Mouse (Mus musculus) forebrain, embryonic 14.5 days (tissue): ENCODE data around the gene Homer2. TPM values are rescaled to one million over a fixed set of nuclear protein-coding genes. Genes with fewer than 3 reads are reported as not detected.

Source experiments
- ATAC-seq: fragments of 200-750 bp; cut with Nextera tagmentation; 2 replicates; pipeline ENCODE4 v1.8.0; 2017; ENCODE audit warnings: mild to moderate bottlenecking, moderate library complexity
- DNase-seq: peaks from one replicate; pipeline ENCODE4 v3.0.0-alpha.2; 2015; ENCODE audit warnings: low spot score
- H3K27ac ChIP-seq: fragments of 300-500 bp; sonication (generic); 2 replicates; pipeline ENCODE4 v1.5.1; 2014; ENCODE audit warnings: low read depth, mild to moderate bottlenecking, control low read depth, low read length, moderate library complexity
- H3K27me3 ChIP-seq: fragments of 300-500 bp; sonication (generic); replicated peaks from 2 replicates; pipeline ENCODE4 v1.6.1; 2014; ENCODE audit warnings: low read length, control low read depth, mixed read lengths; ENCODE audit not compliant: control insufficient read depth, insufficient read depth
- H3K36me3 ChIP-seq: fragments of 300-500 bp; sonication (generic); 2 replicates; pipeline ENCODE4 v1.6.1; 2014; ENCODE audit warnings: low read length, control low read depth; ENCODE audit not compliant: control insufficient read depth, insufficient read depth
- H3K4me1 ChIP-seq: fragments of 300-500 bp; sonication (generic); 2 replicates; pipeline ENCODE4 v1.6.1; 2014; ENCODE audit warnings: antibody characterized with exemption, low read length, control low read depth; ENCODE audit not compliant: control insufficient read depth, insufficient read depth
- H3K4me2 ChIP-seq: fragments of 300-500 bp; sonication (generic); 2 replicates; pipeline ENCODE4 v1.6.1; 2014; ENCODE audit warnings: mild to moderate bottlenecking, control low read depth, low read length
- H3K4me3 ChIP-seq: fragments of 300-500 bp; sonication (generic); 2 replicates; pipeline ENCODE4 v1.5.1; 2014; ENCODE audit warnings: low read depth, low read length, control low read depth
- H3K9ac ChIP-seq: fragments of 300-500 bp; sonication (generic); 2 replicates; pipeline ENCODE4 v1.6.1; 2014; ENCODE audit warnings: mild to moderate bottlenecking, low read length, control low read depth, moderate library complexity
- H3K9me3 ChIP-seq: fragments of 300-500 bp; sonication (generic); replicated peaks from 2 replicates; pipeline ENCODE4 v1.6.1; 2016; ENCODE audit warnings: low read length, control low read depth, mixed read lengths; ENCODE audit not compliant: control insufficient read depth
- WGBS: fragments of 180-500 bp; shearing (Covaris S2); extraction: QIAGEN DNeasy Blood & Tissue Kit; methylation state at CpG from one replicate; pipeline ENCODE4 v1.1.7; 2014; 5-methylcytosine and 5-hydroxymethylcytosine counted together
- polyA plus RNA-seq: library from polyadenylated mRNA; unstranded; fragments of >200 nt; fragmentation: Nextera tagmentation; extraction: Ambion mirVana; gene quantifications from 2 replicates; pipeline ENCODE4 v1.2.1, GENCODE M21; 2014

Gene Homer2
- polyA plus RNA-seq, 1 experiment from 2014 or later: 16.6 TPM

DNA sequence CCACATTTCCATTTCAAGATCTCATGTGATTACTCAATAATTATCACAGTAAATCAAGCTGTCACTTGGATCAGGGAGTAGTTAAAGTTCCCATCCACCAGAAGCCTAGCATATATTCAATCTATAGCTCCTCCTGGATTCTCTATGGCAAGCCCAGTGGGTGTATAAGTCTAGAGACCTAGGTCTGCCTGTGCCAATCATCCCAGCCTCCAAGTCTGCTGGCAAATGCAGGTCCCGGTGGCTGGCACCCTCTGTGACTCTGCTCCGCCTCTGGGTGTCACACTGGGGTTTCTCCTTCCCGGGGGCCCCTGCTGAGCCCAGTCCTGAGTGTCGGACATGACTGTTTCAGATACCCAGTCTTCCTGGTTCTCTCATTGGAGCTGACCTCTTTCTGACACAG, 84.5 kb downstream of the Homer2 start:
- H3K36me3 ChIP-seq: no peaks in the 10 kb centered on the region
- no peaks in the 10 kb centered on the region for H3K27me3 ChIP-seq
- no peak overlapping the region for H3K27ac ChIP-seq
- WGBS: 72% methylated on average over 4 of the region's 4 CpGs
- ATAC-seq (no peak), DNase-seq (no peak)
- no peak overlapping the region for H3K4me2 ChIP-seq
- no peak overlapping the region for H3K9ac ChIP-seq
- 0 out of 2 replicates have a peak, but pooled peaks cover 3% of the 10 kb centered on the region for H3K9me3 ChIP-seq
- no peaks in the 10 kb centered on the region for H3K4me1 ChIP-seq
- no peak overlapping the region for H3K4me3 ChIP-seq

DNA sequence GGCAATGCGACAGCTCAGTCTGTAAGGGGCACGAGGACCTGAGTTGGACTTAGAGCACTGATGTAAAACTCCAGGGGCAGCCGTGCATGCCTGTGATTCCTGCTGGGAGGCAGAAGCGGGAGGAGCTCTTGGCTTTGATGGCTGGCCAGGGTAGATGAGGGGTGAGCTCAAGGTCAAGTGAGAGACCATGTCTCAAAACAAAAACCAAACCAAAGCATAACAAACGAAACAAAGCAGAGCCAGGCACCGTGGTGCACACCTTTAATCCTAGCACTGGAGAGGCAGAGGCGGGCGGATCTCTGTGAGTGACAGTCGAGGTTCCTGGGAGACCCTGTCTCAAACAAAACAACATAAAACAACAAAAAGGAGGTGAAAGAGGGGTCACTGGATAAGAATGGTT, 92.3 kb downstream of the Homer2 start:
- H3K4me3 ChIP-seq: no peak overlapping the region
- no peak for DNase-seq
- H3K4me2 ChIP-seq: no peak overlapping the region
- H3K9ac ChIP-seq: no peak overlapping the region
- no peaks in the 10 kb centered on the region for H3K9me3 ChIP-seq
- WGBS: 82% methylated on average over 9 of the region's 9 CpGs
- 0 out of 2 replicates have a peak, but pooled peaks cover 3% of the 10 kb centered on the region for H3K36me3 ChIP-seq
- no peaks in the 10 kb centered on the region for H3K4me1 ChIP-seq
- no peak for ATAC-seq
- no peaks in the 10 kb centered on the region for H3K27me3 ChIP-seq
- H3K27ac ChIP-seq: no peak overlapping the region

DNA sequence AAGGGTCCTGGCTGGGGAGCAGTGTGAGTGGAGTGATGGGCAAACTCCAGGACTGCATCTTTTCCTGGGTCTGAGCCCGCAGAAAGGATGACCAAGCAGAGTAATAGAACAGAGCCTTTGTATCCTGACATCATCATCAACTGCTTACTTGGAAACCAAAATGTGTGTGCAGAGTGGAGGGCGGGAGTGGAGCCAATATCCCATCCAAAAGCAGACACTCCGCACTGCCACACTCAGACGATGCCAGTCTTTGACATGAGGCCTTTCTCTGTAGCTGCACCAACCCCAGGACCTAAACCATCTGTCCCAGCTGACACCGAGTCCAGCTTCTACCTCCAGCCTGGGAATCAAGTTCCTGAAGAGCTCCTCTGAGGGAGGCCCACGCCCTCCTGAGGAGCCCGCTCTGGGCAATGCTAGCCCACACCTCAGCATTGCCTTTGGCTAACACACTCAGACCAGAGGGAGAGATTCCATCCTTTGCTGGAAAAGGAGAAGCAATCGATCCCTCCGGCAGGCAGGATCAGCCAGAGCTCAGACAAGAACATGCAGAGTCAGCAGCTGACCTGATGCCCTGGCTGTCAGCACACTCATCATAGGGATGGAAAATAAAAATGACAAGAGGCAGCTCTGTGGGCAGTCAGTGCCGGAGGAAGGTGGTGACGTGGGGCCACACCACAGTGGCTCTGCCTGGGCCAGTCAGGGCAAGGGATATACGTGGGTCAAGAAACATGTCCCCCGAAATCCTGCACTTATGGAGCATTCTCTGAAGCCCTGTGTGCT, 94.3 kb downstream of the Homer2 start:
- H3K9me3 ChIP-seq: no peaks in the 10 kb centered on the region

DNA sequence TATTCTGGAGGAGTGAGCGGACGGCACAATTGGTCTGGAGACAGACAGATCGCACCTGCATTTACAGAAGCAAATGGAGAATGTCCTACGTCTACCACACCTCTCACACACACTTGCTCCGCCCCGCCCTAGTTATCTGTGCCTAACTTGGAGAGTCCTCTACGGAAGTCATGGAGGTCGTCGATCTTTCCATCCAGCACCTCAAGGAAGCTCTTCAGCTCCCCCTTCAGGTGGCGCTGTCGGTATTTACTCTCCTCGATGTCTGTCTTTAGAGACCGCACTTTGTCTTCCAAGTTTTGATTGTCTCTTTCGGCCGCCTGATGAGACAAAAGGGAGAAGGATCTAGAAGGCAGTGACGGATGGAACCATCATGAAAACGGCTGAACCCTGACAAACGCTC, 97.2 kb downstream of the Homer2 start:
- no peaks in the 10 kb centered on the region for H3K4me1 ChIP-seq
- no peaks in the 10 kb centered on the region for H3K9me3 ChIP-seq
- peak; percentile 23 for DNase-seq
- no peak overlapping the region for H3K4me2 ChIP-seq
- H3K36me3 ChIP-seq: 0 out of 2 replicates have a peak, but pooled peaks cover 3% of the 10 kb centered on the region
- H3K9ac ChIP-seq: no peak overlapping the region
- no peak overlapping the region for H3K27ac ChIP-seq
- no peak for ATAC-seq
- no peak overlapping the region for H3K4me3 ChIP-seq
- 61% methylated on average over 18 of the region's 18 CpGs for WGBS
- no peaks in the 10 kb centered on the region for H3K27me3 ChIP-seq

More for the DNA sequence above, 94.3 kb downstream of the Homer2 start:
- H3K27ac ChIP-seq: no peak overlapping the region
- H3K27me3 ChIP-seq: no peaks in the 10 kb centered on the region
- no peak overlapping the region for H3K4me2 ChIP-seq
- H3K9ac ChIP-seq: no peak overlapping the region
- no peaks in the 10 kb centered on the region for H3K4me1 ChIP-seq
- 0 out of 2 replicates have a peak, but pooled peaks cover 3% of the 10 kb centered on the region for H3K36me3 ChIP-seq
- H3K4me3 ChIP-seq: no peak overlapping the region
- DNase-seq (no peak), ATAC-seq (no peak)
- 88% methylated on average over 13 of the region's 13 CpGs for WGBS

DNA sequence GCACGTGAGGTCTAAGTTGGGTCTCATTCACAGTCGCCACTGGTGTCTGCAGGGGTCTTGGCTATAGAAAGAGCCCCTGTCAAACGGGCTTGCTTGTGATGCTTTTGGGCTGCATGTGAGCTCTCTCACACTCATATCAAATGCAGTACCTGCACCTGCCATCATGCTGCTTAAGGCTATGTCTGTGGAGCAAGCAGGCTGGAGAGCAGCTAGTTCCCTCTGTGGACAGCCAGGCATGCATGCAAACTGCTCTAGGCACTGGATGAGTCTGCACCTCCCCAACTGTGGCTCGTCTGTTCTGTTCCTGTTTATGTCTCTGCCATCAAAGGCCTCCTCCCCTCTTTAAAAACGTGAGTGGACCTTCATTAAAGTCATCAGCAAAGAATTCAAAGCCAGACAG, 100.9 kb downstream of the Homer2 start:
- no peak overlapping the region for H3K4me3 ChIP-seq
- no peaks in the 10 kb centered on the region for H3K36me3 ChIP-seq
- no peak overlapping the region for H3K27ac ChIP-seq
- ATAC-seq (no peak), DNase-seq (no peak)
- H3K9me3 ChIP-seq: no peaks in the 10 kb centered on the region
- no peak overlapping the region for H3K9ac ChIP-seq
- 67% methylated on average over 5 of the region's 5 CpGs for WGBS
- H3K4me1 ChIP-seq: no peaks in the 10 kb centered on the region
- no peaks in the 10 kb centered on the region for H3K27me3 ChIP-seq
- no peak overlapping the region for H3K4me2 ChIP-seq

DNA sequence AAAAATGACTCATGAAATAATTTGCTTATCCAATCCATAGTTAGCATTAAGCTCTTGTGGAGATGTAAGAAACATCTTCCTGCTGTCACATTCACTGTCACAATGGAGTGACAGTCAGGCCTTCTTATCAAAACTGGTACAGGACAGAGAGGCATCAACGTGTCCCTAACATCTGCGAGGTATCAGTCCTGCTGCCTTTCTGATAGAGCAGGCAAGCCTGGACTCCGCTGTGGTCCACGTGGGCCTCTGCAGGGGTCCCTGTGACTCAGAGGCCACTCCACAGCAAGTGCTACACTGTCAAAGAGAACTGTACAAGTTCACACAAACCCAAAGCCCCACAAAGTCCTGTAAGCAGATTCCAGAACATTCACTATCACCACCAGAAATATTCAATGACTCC, 101.8 kb downstream of the Homer2 start:
- Histone ChIP-seq H3K9me3 (no peaks in the 10 kb centered on the region), H3K27ac (no peak overlapping the region), H3K9ac (no peak overlapping the region), H3K4me2 (no peak overlapping the region), H3K27me3 (no peaks in the 10 kb centered on the region), H3K36me3 (no peaks in the 10 kb centered on the region), H3K4me3 (no peak overlapping the region), H3K4me1 (no peaks in the 10 kb centered on the region)
- no peak for DNase-seq
- no peak for ATAC-seq
- 84% methylated on average over 4 of the region's 4 CpGs for WGBS

DNA sequence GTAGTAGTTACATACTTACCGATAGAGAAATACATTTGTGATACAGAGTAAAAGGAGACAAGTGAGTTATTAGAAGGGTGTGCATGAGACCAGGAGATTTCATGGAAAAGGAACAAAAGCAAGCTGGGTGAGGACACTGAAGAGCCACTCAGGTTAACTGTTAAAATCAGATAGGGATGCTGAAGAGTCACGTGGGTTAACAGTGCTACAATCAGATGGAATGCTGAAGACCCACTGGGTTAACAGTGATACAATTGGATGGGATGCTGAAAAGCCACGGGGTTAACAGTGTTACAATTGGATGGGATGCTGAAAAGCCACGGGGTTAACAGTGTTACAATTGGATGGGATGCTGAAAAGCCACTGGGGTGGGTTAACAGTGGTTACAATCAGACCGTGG, 102.3 kb downstream of the Homer2 start:
- Histone ChIP-seq H3K9ac (no peak overlapping the region), H3K36me3 (no peaks in the 10 kb centered on the region), H3K4me2 (no peak overlapping the region), H3K27ac (no peak overlapping the region), H3K4me1 (no peaks in the 10 kb centered on the region), H3K4me3 (no peak overlapping the region), H3K27me3 (no peaks in the 10 kb centered on the region), H3K9me3 (no peaks in the 10 kb centered on the region)
- ATAC-seq: no peak
- WGBS: 80% methylated on average over 5 of the region's 5 CpGs
- no peak for DNase-seq

DNA sequence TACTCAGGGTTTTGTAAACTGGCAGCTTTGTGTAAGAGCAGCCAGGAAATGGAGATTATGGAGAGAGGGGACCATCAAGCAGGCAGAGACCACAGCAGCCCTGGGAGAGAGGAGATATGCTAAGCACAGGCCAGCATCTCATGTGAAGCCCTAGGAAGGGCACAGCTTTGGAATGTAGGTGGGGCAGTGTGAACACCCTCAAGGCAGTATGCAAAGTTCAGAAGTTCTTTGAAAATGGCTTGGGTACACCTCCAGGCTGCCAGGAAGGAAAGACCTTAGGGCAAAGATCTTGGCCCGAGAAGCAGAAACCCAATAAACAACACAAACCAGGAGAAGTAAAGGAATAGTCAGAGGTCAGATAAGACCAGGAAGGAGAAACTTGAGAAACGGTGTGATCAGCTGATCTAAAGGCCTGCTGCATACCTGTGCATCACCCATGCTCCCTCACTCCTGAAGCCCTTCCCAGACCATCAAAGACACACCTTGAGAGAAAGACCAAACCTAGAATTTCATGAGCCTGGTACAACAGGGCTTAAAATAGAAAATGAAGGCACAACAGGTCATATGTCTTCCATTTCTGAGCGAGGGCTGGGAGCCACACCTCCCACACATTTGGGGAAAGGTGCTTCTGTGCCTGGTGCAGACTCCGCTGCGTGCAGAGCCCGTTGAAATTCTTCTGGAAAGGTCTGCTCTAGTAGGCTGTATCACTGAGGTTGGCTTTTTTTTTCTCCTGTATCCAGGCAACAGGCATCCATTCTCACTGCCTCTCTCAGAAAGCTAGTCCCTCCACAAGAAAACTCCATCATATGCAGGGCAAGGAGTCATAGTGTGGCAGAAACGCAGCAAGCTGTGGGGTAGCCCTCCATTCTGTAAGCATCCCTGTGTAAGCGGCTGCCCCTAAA, 107.7 kb downstream of the Homer2 start:
- DNase-seq: no peak
- no peak for ATAC-seq
- H3K27ac ChIP-seq: no peak overlapping the region
- H3K4me1 ChIP-seq: no peaks in the 10 kb centered on the region
- WGBS: 79% methylated on average over 8 of the region's 8 CpGs
- H3K9me3 ChIP-seq: no peaks in the 10 kb centered on the region
- H3K4me3 ChIP-seq: no peak overlapping the region
- no peaks in the 10 kb centered on the region for H3K27me3 ChIP-seq
- peaks cover 37% of the 10 kb centered on the region for H3K36me3 ChIP-seq
- H3K4me2 ChIP-seq: no peak overlapping the region
- no peak overlapping the region for H3K9ac ChIP-seq

DNA sequence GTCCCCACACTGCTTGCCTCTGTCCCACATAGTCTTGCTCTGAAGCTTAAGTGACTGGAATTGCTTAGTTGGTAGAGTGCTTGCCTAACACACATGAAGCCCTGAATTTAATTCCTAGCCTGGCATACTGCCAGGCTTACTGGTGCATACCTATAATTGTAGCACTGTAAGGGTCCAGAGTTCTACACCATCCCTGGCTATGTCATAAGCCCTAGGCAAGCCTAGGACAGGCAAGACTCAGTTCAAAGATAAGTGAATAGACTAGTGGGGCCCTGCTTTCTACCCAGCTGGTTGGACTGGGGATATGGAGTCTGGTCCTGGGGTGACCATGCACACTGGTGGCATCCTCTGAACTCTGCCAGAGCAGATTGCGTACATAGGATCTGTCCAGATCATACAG, 109.7 kb downstream of the Homer2 start:
- H3K9ac ChIP-seq: no peak overlapping the region
- peak; percentile 19 for DNase-seq
- WGBS: 96% methylated on average over 1 of the region's 1 CpGs
- no peaks in the 10 kb centered on the region for H3K4me1 ChIP-seq
- no peak overlapping the region for H3K27ac ChIP-seq
- no peak overlapping the region for H3K4me2 ChIP-seq
- no peaks in the 10 kb centered on the region for H3K9me3 ChIP-seq
- no peak for ATAC-seq
- peaks cover 56% of the 10 kb centered on the region for H3K36me3 ChIP-seq
- no peak overlapping the region for H3K4me3 ChIP-seq
- H3K27me3 ChIP-seq: no peaks in the 10 kb centered on the region
